Mouse (Mus musculus) liver, embryonic 14.5 days (tissue): ENCODE results near the gene Atg16l2.

Source experiments
- CTCF ChIP-seq: IDR thresholded peaks from 2 replicates; pipeline ENCODE4 v1.5.1; 2016; ENCODE audit warnings: antibody characterized with exemption, low read depth, control low read depth
- EP300 ChIP-seq: IDR thresholded peaks from 2 replicates; pipeline ENCODE4 v1.6.1; 2016; ENCODE audit warnings: antibody characterized with exemption, low read depth

DNA sequence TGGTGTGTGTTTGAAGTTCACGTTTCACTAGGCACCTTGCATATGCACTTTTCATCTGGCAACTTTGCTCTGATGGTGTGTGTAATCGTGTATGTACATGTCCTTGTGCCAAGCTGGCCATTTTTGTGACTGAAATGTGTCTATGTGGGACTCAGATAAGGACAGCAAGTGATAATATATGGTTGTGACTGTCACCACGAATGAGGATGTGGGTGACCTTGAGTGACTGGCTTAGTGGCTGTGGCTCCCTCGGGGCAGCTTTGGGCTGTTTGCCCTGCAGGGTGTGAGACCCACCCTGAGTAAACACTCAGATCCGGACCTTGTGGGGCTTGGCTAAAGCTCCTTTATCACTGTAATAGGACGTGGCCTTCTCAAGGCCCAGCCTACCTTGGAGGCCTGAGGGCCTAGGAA is 14.5 kb upstream of the Atg16l2 start:
- TF ChIP-seq CTCF (no peak), EP300 (peak; percentile 76)
